Mouse (Mus musculus): ENCODE measurements around the gene Lpcat1.

Gene Lpcat1

GRCm38 (mm10) chr13:73467034-73467420 lies at the start of gene Lpcat1:
Lpcat1 (plus strand) TSS chr13:73467197.
- DNase-seq (ENCODE audit: extremely low read depth, insufficient read length, low spot score): peak; percentile 93

- DNase-seq (ENCODE audit: extremely low read depth, insufficient read length, low spot score): no peak
Observed at GRCm38 (mm10) chr13:73417478-73418220, 49.3 kb upstream of the Lpcat1 start.

- no peak for DNase-seq (ENCODE audit: extremely low read depth, insufficient read length, low spot score)
Observed at GRCm38 (mm10) chr13:73418297-73418696, 48.7 kb upstream of the Lpcat1 start.

GRCm38 (mm10) chr13:73419244-73419643 lies 47.8 kb upstream of the Lpcat1 start:
- no peak for DNase-seq (ENCODE audit: extremely low read depth, insufficient read length, low spot score)

GRCm38 (mm10) chr13:73423043-73423442 lies 44.0 kb upstream of the Lpcat1 start:
- DNase-seq (ENCODE audit: extremely low read depth, insufficient read length, low spot score): no peak

- DNase-seq (ENCODE audit: extremely low read depth, insufficient read length, low spot score): no peak
Observed at GRCm38 (mm10) chr13:73425035-73425434, 42.0 kb upstream of the Lpcat1 start.

GRCm38 (mm10) chr13:73425839-73426490 lies 41.0 kb upstream of the Lpcat1 start:
- no peak for DNase-seq (ENCODE audit: extremely low read depth, insufficient read length, low spot score)

GRCm38 (mm10) chr13:73426587-73426986 lies 40.4 kb upstream of the Lpcat1 start:
- DNase-seq (ENCODE audit: extremely low read depth, insufficient read length, low spot score): no peak

- no peak for DNase-seq (ENCODE audit: extremely low read depth, insufficient read length, low spot score)
Observed at GRCm38 (mm10) chr13:73429605-73430321, 37.2 kb upstream of the Lpcat1 start.

GRCm38 (mm10) chr13:73432466-73433149 lies 34.4 kb upstream of the Lpcat1 start:
- DNase-seq (ENCODE audit: extremely low read depth, insufficient read length, low spot score): no peak

GRCm38 (mm10) chr13:73433681-73434535 lies 33.1 kb upstream of the Lpcat1 start:
- no peak for DNase-seq (ENCODE audit: extremely low read depth, insufficient read length, low spot score)

GRCm38 (mm10) chr13:73434687-73435086 lies 32.3 kb upstream of the Lpcat1 start:
- no peak for DNase-seq (ENCODE audit: extremely low read depth, insufficient read length, low spot score)

- no peak for DNase-seq (ENCODE audit: extremely low read depth, insufficient read length, low spot score)
Observed at GRCm38 (mm10) chr13:73435662-73436061, 31.3 kb upstream of the Lpcat1 start.

- DNase-seq (ENCODE audit: extremely low read depth, insufficient read length, low spot score): no peak
Observed at GRCm38 (mm10) chr13:73439057-73439456, 27.9 kb upstream of the Lpcat1 start.

GRCm38 (mm10) chr13:73441032-73441431 lies 26.0 kb upstream of the Lpcat1 start:
- DNase-seq (ENCODE audit: extremely low read depth, insufficient read length, low spot score): no peak

- no peak for DNase-seq (ENCODE audit: extremely low read depth, insufficient read length, low spot score)
Observed at GRCm38 (mm10) chr13:73441686-73442085, 25.3 kb upstream of the Lpcat1 start.

- DNase-seq (ENCODE audit: extremely low read depth, insufficient read length, low spot score): no peak
Observed at GRCm38 (mm10) chr13:73442431-73442830, 24.6 kb upstream of the Lpcat1 start.

- DNase-seq (ENCODE audit: extremely low read depth, insufficient read length, low spot score): no peak
Observed at GRCm38 (mm10) chr13:73443093-73443821, 23.7 kb upstream of the Lpcat1 start.

GRCm38 (mm10) chr13:73445087-73445486 lies 21.9 kb upstream of the Lpcat1 start:
- DNase-seq (ENCODE audit: extremely low read depth, insufficient read length, low spot score): no peak
